Mouse (Mus musculus) liver, embryonic 16.5 days (tissue): ENCODE data around the gene Olfr94. TPM values are rescaled to one million over a fixed set of nuclear protein-coding genes. Genes with fewer than 3 reads are reported as not detected.

ENCODE experiments used
- ATAC-seq: fragments of 200-750 bp; cut with Nextera tagmentation; 2 replicates; pipeline ENCODE4 v1.8.0; 2017; ENCODE audit warnings: low read depth, mild to moderate bottlenecking, moderate number of reproducible peaks, moderate library complexity
- H3K27ac ChIP-seq: fragments of 300-500 bp; sonication (generic); 2 replicates; pipeline ENCODE4 v1.5.1; 2014; ENCODE audit warnings: mild to moderate bottlenecking, low read length
- H3K27me3 ChIP-seq: fragments of 300-500 bp; sonication (generic); 2 replicates; pipeline ENCODE4 v1.6.1; 2014; ENCODE audit warnings: low read depth, low read length, mixed read lengths; ENCODE audit not compliant: control insufficient read depth, insufficient read depth
- H3K36me3 ChIP-seq: fragments of 300-500 bp; sonication (generic); 2 replicates; pipeline ENCODE4 v1.6.1; 2014; ENCODE audit warnings: mild to moderate bottlenecking; ENCODE audit not compliant: control insufficient read depth, insufficient read depth
- H3K4me1 ChIP-seq: fragments of 300-500 bp; sonication (generic); 2 replicates; pipeline ENCODE4 v1.6.1; 2014; ENCODE audit warnings: low read depth, low read length, mixed read lengths; ENCODE audit not compliant: control insufficient read depth
- H3K4me2 ChIP-seq: fragments of 300-500 bp; sonication (generic); 2 replicates; pipeline ENCODE4 v1.6.1; 2014; ENCODE audit warnings: low read depth, low read length, mixed read lengths
- H3K4me3 ChIP-seq: fragments of 300-500 bp; sonication (generic); 2 replicates; pipeline ENCODE4 v1.5.1; 2014; ENCODE audit warnings: low read depth, mild to moderate bottlenecking, low read length
- H3K9ac ChIP-seq: fragments of 300-500 bp; sonication (generic); 2 replicates; pipeline ENCODE4 v1.6.1; 2014; ENCODE audit warnings: low read depth, low read length
- H3K9me3 ChIP-seq: fragments of 300-500 bp; sonication (generic); replicated peaks from 2 replicates; pipeline ENCODE4 v1.6.1; 2016; ENCODE audit warnings: low read length; ENCODE audit not compliant: control insufficient read depth
- WGBS: fragments of 180-500 bp; shearing (Covaris S2); extraction: QIAGEN DNeasy Blood & Tissue Kit; methylation state at CpG from one replicate; pipeline ENCODE4 v1.1.7; 2014; ENCODE audit not compliant: insufficient replicate concordance; 5-methylcytosine and 5-hydroxymethylcytosine counted together
- polyA plus RNA-seq: library from polyadenylated mRNA; unstranded; fragments of >200 nt; fragmentation: Nextera tagmentation; extraction: Ambion mirVana; gene quantifications from 2 replicates; pipeline ENCODE4 v1.2.1, GENCODE M21; 2015

Olfr94 gene
- polyA plus RNA-seq, 1 experiment from 2014 or later: not detected

- ATAC-seq: no peak
- no peaks in the 10 kb centered on the region for H3K36me3 ChIP-seq
- H3K4me3 ChIP-seq: no peak overlapping the region
- H3K27ac ChIP-seq: no peak overlapping the region
- no peaks in the 10 kb centered on the region for H3K4me1 ChIP-seq
- H3K27me3 ChIP-seq: no peaks in the 10 kb centered on the region
- H3K9ac ChIP-seq: no peak overlapping the region
- no peak overlapping the region for H3K4me2 ChIP-seq
- H3K9me3 ChIP-seq: no peaks in the 10 kb centered on the region
- 40% methylated on average over 2 of the region's 2 CpGs for WGBS
Measured at GRCm38 (mm10) chr17:37190711-37191110, 10.1 kb downstream of the Olfr94 start.

DNA sequence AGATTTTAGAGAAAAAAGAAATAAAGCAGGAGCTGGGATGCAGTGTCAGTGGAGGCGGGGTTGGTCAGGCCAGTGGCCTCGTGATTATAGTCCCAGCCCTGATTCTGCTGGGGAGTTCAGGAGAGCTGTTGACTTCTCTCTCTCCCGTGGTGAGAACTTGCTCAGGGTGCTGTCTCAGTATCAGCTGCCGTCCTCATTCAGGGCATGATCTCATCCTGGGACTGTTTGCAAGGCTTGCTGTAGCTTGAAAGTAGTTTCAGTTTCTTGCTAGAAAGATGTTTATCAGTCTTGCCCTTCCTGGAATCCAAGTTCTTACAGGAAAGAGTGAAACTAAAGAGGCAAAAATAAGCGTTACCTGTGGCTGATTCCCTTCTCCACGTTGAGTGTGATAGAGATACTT, 15.3 kb downstream of the Olfr94 start:
- Histone ChIP-seq H3K9ac (no peak overlapping the region), H3K27ac (no peak overlapping the region), H3K36me3 (no peaks in the 10 kb centered on the region), H3K4me2 (no peak overlapping the region), H3K9me3 (no peaks in the 10 kb centered on the region), H3K4me1 (no peaks in the 10 kb centered on the region), H3K27me3 (no peaks in the 10 kb centered on the region), H3K4me3 (no peak overlapping the region)
- ATAC-seq: no peak
- WGBS: 20% methylated on average over 6 of the region's 6 CpGs

GRCm38 (mm10) chr17:37161394-37161793, 39.4 kb downstream of the Olfr94 start, which contains the start of gene Olfr93:
TSS of gene Olfr93 (minus strand) at chr17:37161494.
- ATAC-seq: no peak
- Histone ChIP-seq H3K9me3 (no peaks in the 10 kb centered on the region), H3K4me3 (no peak within 1 kb of the TSS), H3K9ac (no peak within 1 kb of the TSS), H3K27ac (no peak within 1 kb of the TSS), H3K36me3 (no peaks in the 10 kb centered on the region), H3K4me2 (no peak within 1 kb of the TSS), H3K27me3 (no peaks in the 10 kb centered on the region), H3K4me1 (no peaks in the 10 kb centered on the region)

Other genes with a start within 250 kb of the Olfr94 start
- 23.9 and 28.8 TPM in 2 replicates for gene Ppp1r11, start 249.3 kb downstream of the Olfr94 start, polyA plus RNA-seq
- gene Znrd1, start 242.4 kb downstream of the Olfr94 start, polyA plus RNA-seq: 20.9 and 21.3 TPM in 2 replicates
- 2.5 and 3.0 TPM in 2 replicates for gene Znrd1as, start 242.4 kb downstream of the Olfr94 start, polyA plus RNA-seq
- not detected in 2 replicates for gene 2410137M14Rik, start 219.8 kb downstream of the Olfr94 start, polyA plus RNA-seq
- gene H2-M5, start 211.5 kb downstream of the Olfr94 start, polyA plus RNA-seq: not detected in 2 replicates
- gene Zfp57, start 199.8 kb downstream of the Olfr94 start, polyA plus RNA-seq: 2.9 and 3.4 TPM in 2 replicates
- gene Mog, start 177.6 kb downstream of the Olfr94 start, polyA plus RNA-seq: not detected in 2 replicates
- 0.46 and 1.0 TPM in 2 replicates for gene Gabbr1, start 155.0 kb downstream of the Olfr94 start, polyA plus RNA-seq
- not detected in 2 replicates for gene Olfr90, start 112.5 kb downstream of the Olfr94 start, polyA plus RNA-seq
- not detected in 2 replicates for gene Olfr91, start 102.7 kb downstream of the Olfr94 start, polyA plus RNA-seq
- gene Olfr92, start 80.9 kb downstream of the Olfr94 start, polyA plus RNA-seq: not detected in 2 replicates
- not detected in 2 replicates for gene Olfr93, start 39.5 kb downstream of the Olfr94 start, polyA plus RNA-seq
- not detected in 2 replicates for gene Ubd, start 7.1 kb downstream of the Olfr94 start, polyA plus RNA-seq
- gene Olfr95, start 12.1 kb upstream of the Olfr94 start, polyA plus RNA-seq: not detected in 2 replicates
- gene Olfr96, start 19.2 kb upstream of the Olfr94 start, polyA plus RNA-seq: not detected in 2 replicates
- not detected in 2 replicates for gene Olfr97, start 36.3 kb upstream of the Olfr94 start, polyA plus RNA-seq
- not detected in 2 replicates for gene Olfr98, start 62.8 kb upstream of the Olfr94 start, polyA plus RNA-seq
- gene H2-M3, start 69.2 kb upstream of the Olfr94 start, polyA plus RNA-seq: 2.2 and 2.6 TPM in 2 replicates
- gene Olfr99, start 82.5 kb upstream of the Olfr94 start, polyA plus RNA-seq: not detected in 2 replicates
- not detected in 2 replicates for gene Olfr101, start 103.3 kb upstream of the Olfr94 start, polyA plus RNA-seq
- gene Olfr102, start 116.1 kb upstream of the Olfr94 start, polyA plus RNA-seq: not detected in 2 replicates
- gene Olfr103, start 138.7 kb upstream of the Olfr94 start, polyA plus RNA-seq: not detected in 2 replicates
- not detected in 2 replicates for gene Olfr104-ps, start 158.6 kb upstream of the Olfr94 start, polyA plus RNA-seq
- gene Olfr105-ps, start 178.0 kb upstream of the Olfr94 start, polyA plus RNA-seq: not detected in 2 replicates
- not detected in 2 replicates for gene Olfr106-ps, start 189.4 kb upstream of the Olfr94 start, polyA plus RNA-seq
- not detected in 2 replicates for gene Olfr107, start 198.2 kb upstream of the Olfr94 start, polyA plus RNA-seq
- not detected in 2 replicates for gene Olfr108, start 244.5 kb upstream of the Olfr94 start, polyA plus RNA-seq